9 mouse cellular contexts compared by ENCODE assay signal in the genomic region with DNA sequence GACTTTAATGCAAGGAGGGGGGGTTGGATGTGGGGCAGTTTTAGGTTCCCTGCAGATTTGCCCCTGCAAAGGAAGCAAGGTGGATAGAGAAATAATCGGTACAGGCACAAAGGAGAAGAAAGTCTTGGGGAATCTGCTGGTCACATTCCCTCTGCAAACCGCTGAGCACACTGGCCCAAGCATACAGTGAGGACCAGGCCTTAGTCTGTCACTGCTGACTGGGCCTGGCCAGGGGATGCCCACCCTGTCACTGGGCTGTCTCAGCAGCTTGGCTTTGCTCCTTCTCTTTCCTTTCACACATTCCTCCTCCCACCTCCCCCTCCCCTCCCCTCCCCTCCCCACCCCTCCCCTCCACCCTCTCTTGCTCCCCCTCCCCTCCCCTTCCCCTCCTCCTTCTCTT.
DNase-seq lines count a peak whose midpoint lies in the region; ATAC-seq and TF ChIP-seq lines count a peak whose summit lies in the region.
"Had no signal": no experiment of that assay in that cellular context is flagged by ENCODE, and none has a peak within 500 bp of the region (broad histone marks: within the 10 kb centered on the region; RNA-seq: fewer than 3 reads in every experiment).

No protein-coding gene starts in this region.

- WGBS in kidney, postnatal 0 days, result 63% methylated on average over 2 of the region's 2 CpGs
- WGBS in limb, embryonic 12.5 days, result 53% methylated on average over 2 of the region's 2 CpGs

- no peaks in the 10 kb centered on the region for H3K27me3 ChIP-seq in kidney, postnatal 0 days (ENCODE audit: insufficient read depth, low read length)
- H3K27me3 ChIP-seq in E14TG2a.4 (ENCODE audit: insufficient read depth, low read length), result peaks cover 21% of the 10 kb centered on the region
- no peaks in the 10 kb centered on the region; the same call in 1 of the 2 replicates for H3K27me3 ChIP-seq in limb, embryonic 12.5 days
- H3K27me3 ChIP-seq: forebrain, embryonic 13.5 days; neural tube, embryonic 13.5 days had no signal

- peak; percentile 47; the same call in 1 of the 2 replicates for ATAC-seq in kidney, postnatal 0 days (replicated peaks; ENCODE audit: low FRiP score, low read depth)
- ATAC-seq in limb, embryonic 12.5 days (ENCODE audit: insufficient number of reproducible peaks, insufficient read depth, low FRiP score, low TSS enrichment, low read depth), result no peak
- ATAC-seq: forebrain, embryonic 13.5 days had no signal

- no peak overlapping the region for H3K9ac ChIP-seq in kidney, postnatal 0 days (ENCODE audit: low read depth, low read length)
- no peak overlapping the region for H3K9ac ChIP-seq in limb, embryonic 12.5 days (replicated peaks)
- H3K9ac ChIP-seq: forebrain, embryonic 13.5 days had no signal

- no peak overlapping the region for H3K4me2 ChIP-seq in kidney, postnatal 0 days (ENCODE audit: low read length)
- H3K4me2 ChIP-seq in limb, embryonic 12.5 days, result no peak overlapping the region
- H3K4me2 ChIP-seq: forebrain, embryonic 13.5 days; neural tube, embryonic 13.5 days had no signal

- no peaks in the 10 kb centered on the region for H3K9me3 ChIP-seq in kidney, postnatal 0 days (replicated peaks; ENCODE audit: low read length)
- peaks cover 6% of the 10 kb centered on the region; the same call in 1 of the 2 replicates for H3K9me3 ChIP-seq in E14TG2a.4 (ENCODE audit: low read length)
- H3K9me3 ChIP-seq in limb, embryonic 12.5 days, result no peaks in the 10 kb centered on the region
- H3K9me3 ChIP-seq: forebrain, embryonic 13.5 days; neural tube, embryonic 13.5 days had no signal

- no peaks in the 10 kb centered on the region for H3K36me3 ChIP-seq in kidney, postnatal 0 days (ENCODE audit: insufficient read depth, low read length)
- no peaks in the 10 kb centered on the region for H3K36me3 ChIP-seq in E14TG2a.4 (ENCODE audit: insufficient read depth, low read length)
- H3K36me3 ChIP-seq in limb, embryonic 12.5 days, result no peaks in the 10 kb centered on the region
- H3K36me3 ChIP-seq: neural tube, embryonic 13.5 days had no signal

- no peak overlapping the region for H3K4me3 ChIP-seq in kidney, postnatal 0 days (replicated peaks; ENCODE audit: low read depth, low read length)
- H3K4me3 ChIP-seq in E14TG2a.4 (replicated peaks; ENCODE audit: low read length), result 0 out of 2 replicates have a peak overlapping the region, but pooled peaks have one; percentile 14
- H3K4me3 ChIP-seq in limb, embryonic 12.5 days (replicated peaks), result no peak overlapping the region
- H3K4me3 ChIP-seq: forebrain, embryonic 13.5 days; neural tube, embryonic 13.5 days had no signal

- peak overlapping the region; percentile 36; the same call in 1 of the 2 replicates for H3K27ac ChIP-seq in kidney, postnatal 0 days
- H3K27ac ChIP-seq in limb, embryonic 12.5 days, result peak overlapping the region; percentile 53; the same call in 1 of the 2 replicates
- H3K27ac ChIP-seq: forebrain, embryonic 13.5 days; neural tube, embryonic 13.5 days had no signal

- H3K4me1 ChIP-seq in kidney, postnatal 0 days (replicated peaks; ENCODE audit: insufficient read depth, low read length), result peaks cover 13% of the 10 kb centered on the region; the same call in 1 of the 2 replicates
- H3K4me1 ChIP-seq in E14TG2a.4 (replicated peaks; ENCODE audit: low read depth, low read length), result peaks cover 70% of the 10 kb centered on the region
- H3K4me1 ChIP-seq in limb, embryonic 12.5 days (replicated peaks), result peaks cover 36% of the 10 kb centered on the region

- TF ChIP-seq CTCF in kidney, postnatal 0 days (IDR thresholded peaks at IDR 0.05; ENCODE audit: low read depth), result no peak
- no peak for TF ChIP-seq CTCF in E14TG2a.4 (conservative IDR thresholded peaks at IDR 0.05; ENCODE audit: low read length)

- no peak for DNase-seq in kidney, postnatal 0 days (ENCODE audit: low spot score)
- no peak for DNase-seq in kidney, adult 8-10 months
- peak; percentile 40 for DNase-seq in 3T3-L1 (ENCODE audit: low read depth, low spot score)
- no peak for DNase-seq in embryo, embryonic 11 days
- no peak for DNase-seq in urinary bladder, postnatal 25 days (ENCODE audit: low spot score)
